Mouse (Mus musculus): ENCODE measurements around the gene Vrk2. TPM values are rescaled to one million over a fixed set of nuclear protein-coding genes. Genes with fewer than 3 reads are reported as not detected.
A peak's percentile ranks its signal among the peaks of the same experiment; 100 is the strongest.

The Vrk2 gene
- total RNA-seq (2015) = 84.0 and 91.6 TPM in 2 replicates
- total RNA-seq (2017) = 76.1 and 77.0 TPM in 2 replicates

GRCm38 (mm10) chr11:26593061-26594059 lies at the start of gene Vrk2, which contains the start of gene Gm6899:
Vrk2 (minus strand) TSS chr11:26593999.
Gm6899 (plus strand) TSS chr11:26593241.
- peak; percentile 96 for ATAC-seq (ENCODE audit: poor library complexity, severe bottlenecking)

- no peak for ATAC-seq (ENCODE audit: poor library complexity, severe bottlenecking)
These were observed 48.3 kb upstream of the Vrk2 start for GRCm38 (mm10) chr11:26642141-26642540.

- peak; percentile 98 for ATAC-seq (ENCODE audit: poor library complexity, severe bottlenecking)
These were observed 46.6 kb upstream of the Vrk2 start for GRCm38 (mm10) chr11:26640314-26640785.

DNA sequence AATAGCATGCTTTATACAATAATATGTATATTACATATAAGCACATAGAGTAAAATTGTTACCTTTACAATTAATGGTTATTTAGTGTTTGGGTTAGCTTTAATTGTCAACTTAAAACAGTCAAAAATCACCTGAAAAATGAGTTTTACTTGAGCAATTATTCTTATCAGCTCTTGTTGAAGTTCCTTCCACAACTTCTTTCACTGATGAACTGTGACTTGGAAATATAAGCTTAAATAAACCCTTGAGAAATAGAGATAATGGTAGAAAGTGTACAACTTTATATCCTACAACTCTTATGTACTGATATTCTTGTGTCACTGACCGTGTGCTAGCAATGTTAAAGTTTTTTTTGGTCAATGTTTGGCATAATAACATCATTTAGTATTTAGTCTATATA lies 42.4 kb upstream of the Vrk2 start:
- ATAC-seq (ENCODE audit: poor library complexity, severe bottlenecking) = no peak

DNA sequence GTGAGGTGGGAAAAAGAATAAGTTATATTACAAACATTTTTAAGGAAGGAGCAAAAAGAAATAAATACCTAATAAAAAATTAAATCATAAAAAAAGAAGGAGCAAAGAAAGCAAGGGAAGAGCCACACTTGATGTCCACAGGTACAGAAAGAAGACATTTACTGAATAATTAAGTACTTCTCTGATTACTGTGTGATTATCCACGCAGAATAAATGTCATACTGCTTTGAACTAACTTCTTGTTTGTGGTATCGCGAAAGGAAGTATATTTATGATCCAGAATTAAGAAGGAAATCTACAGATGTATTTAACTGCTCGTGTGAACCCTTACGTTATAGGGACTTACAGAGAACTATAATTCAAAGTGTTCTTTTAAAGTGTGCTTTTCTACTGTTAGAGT lies 28.9 kb upstream of the Vrk2 start:
- ATAC-seq (ENCODE audit: poor library complexity, severe bottlenecking) = no peak

GRCm38 (mm10) chr11:26618475-26619223 lies 24.9 kb upstream of the Vrk2 start:
- no peak for ATAC-seq (ENCODE audit: poor library complexity, severe bottlenecking)

- no peak for ATAC-seq (ENCODE audit: poor library complexity, severe bottlenecking)
These were observed 15.0 kb upstream of the Vrk2 start for GRCm38 (mm10) chr11:26608795-26609194.

DNA sequence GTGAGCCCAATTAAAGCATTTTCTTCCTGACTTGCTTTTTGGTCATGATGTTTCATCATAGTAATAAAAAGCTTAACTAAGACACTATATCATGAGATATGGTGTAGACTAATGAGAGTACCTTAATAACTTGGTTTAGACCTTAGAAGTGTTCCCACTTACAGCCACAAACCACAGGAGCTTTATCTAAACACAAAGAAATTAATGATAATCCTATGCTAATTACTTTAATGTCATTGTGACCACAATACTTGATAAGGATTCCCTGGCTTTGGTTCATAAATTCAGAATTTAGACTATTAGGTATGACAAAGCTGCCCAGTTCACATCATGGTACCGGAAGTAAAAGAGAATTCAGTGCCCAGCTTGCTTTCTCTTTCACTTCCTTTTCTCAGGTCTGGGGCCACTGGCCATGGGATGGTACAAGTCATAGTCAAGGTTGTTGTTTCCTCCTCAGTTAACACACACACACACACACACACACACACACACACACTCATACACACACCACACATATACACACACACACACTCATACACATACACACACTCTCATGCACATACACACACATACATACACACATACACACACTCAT lies 10.4 kb upstream of the Vrk2 start:
- peak; percentile 78 for ATAC-seq (ENCODE audit: poor library complexity, severe bottlenecking)

DNA sequence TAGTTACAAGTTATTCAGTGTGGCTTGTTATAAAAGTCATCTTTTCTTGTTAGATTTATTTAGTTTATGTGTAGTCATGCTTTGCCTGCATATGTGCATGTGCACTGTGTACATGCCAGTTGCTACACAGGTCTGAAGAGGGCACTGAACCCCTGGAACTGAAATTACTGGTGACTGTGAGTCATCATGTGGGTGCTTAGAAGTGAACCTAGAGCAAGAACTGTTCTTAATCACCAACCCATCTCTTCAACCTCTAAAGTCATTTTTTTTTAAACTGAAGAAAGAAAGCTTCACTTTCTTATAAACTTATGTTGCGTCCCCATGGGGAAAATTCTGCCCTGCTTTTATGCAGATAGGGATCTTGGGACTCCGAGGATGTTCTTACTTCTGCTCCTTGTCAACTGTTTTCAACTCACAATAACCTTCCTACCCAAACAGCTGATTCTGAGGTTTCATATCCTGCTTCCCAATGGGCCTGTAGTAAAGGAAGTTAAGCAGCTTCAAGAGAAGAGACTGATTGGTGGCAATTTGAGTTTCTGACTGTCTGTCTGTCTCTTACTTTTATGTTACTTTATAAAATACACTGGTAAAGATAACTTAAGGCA lies 7.9 kb upstream of the Vrk2 start:
- ATAC-seq (ENCODE audit: poor library complexity, severe bottlenecking) = peak; percentile 71

DNA sequence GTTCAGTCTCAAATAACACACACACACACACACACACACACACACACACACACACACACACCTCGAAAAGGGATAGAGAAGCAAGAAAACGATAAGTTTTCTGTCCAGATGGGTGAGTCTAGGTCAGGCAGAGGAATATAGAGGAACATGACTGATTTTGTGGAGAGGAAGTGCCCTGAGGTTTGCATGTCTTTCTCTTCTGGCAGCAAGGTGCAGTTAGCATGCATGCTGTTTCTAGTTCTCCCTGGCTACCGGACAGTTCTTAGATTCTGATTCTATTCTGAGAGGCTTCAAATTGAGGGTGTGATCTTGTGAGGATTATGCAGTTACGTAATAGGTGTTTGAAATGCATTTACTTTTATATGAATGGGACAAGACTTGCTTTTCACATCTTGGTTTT lies 6.9 kb upstream of the Vrk2 start:
- peak; percentile 58 for ATAC-seq (ENCODE audit: poor library complexity, severe bottlenecking)

GRCm38 (mm10) chr11:26598876-26599275 lies 5.1 kb upstream of the Vrk2 start:
- ATAC-seq (ENCODE audit: poor library complexity, severe bottlenecking) = no peak

DNA sequence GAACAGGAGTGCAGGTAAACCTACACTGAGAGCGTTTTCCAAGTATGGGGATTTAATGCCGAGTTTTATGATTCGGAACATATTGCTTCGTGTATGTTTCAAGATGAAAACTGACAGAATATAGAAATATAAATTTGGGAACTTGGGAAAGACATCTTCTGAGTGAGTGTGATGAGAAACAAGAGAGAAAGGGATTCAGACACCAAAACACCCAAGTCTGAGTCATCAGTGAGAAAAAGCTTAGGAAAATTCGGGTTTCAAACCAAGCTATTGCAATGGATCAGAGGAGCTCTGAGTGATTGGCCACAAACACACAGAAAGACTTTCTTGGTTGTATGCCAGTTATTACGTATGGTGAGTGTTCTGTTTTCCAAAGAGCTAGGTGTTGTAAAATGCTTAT lies 4.0 kb upstream of the Vrk2 start:
- no peak for ATAC-seq (ENCODE audit: poor library complexity, severe bottlenecking)

GRCm38 (mm10) chr11:26597145-26597544 lies 3.3 kb upstream of the Vrk2 start:
- ATAC-seq (ENCODE audit: poor library complexity, severe bottlenecking) = no peak

DNA sequence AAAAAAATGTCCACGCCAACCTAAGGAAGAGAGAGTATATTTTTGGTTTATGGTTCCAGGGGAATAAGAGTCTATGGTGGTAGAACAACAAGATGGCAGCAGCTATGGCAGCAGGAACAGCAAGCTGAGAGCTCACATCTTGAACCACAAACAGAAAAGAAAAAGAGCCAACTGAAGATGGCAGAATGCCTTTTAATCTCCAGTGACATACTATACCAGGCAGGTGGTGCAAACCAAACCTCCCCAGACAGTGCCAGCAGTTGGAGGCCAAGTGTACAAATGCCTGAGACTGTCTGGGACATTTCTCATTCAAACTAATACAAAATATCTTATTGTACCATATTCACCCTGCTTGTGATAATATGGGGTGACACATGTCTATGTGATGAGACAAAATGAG lies 2.4 kb upstream of the Vrk2 start:
- ATAC-seq (ENCODE audit: poor library complexity, severe bottlenecking) = no peak

GRCm38 (mm10) chr11:26594487-26594886 lies 688 bp upstream of the Vrk2 start:
- no peak for ATAC-seq (ENCODE audit: poor library complexity, severe bottlenecking)

GRCm38 (mm10) chr11:26592395-26593053 lies 1.3 kb downstream of the Vrk2 start:
- 0 out of 2 replicates have a peak, but pooled peaks have one; percentile 0 for ATAC-seq (ENCODE audit: poor library complexity, severe bottlenecking)

- ATAC-seq (ENCODE audit: poor library complexity, severe bottlenecking) = peak; percentile 39
These were observed 6.6 kb downstream of the Vrk2 start for GRCm38 (mm10) chr11:26587184-26587524.

DNA sequence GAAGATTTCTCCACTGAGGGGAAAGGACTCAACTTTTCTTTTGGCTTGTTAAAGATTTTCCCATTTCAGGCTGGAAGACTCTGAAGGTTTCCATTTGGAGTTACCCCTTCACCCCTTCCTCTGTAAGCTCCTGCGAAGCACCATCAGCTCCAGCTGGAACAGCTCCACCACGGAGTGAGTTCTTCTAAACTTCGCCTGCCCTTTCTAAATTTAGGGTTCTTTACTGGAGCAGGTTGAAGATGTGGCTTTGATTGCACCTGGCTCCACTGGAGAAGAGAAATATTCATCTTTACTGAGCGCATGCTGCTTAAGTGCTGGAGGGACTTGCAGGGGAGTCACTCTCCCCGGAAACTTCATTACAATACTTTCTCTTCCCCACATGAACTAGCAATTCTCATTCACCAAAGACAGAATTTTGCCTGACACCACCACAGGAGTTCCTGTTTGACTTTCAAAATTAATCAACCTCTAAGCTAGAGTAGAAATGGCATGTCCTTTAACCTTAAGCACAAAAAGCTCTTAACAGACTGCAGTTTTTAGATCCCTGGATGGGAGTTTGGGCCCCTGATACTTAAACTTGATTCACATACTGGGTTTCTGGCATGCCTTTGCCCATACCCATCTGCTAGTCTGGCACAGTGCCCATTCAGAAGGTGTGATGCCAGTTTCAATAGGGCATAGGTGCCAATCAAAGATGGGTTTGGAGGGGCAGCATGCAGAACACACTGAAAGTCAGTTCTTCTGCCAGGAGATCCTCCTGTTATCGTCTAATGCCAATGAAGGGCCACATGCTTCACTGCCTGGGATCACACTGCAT lies 7.2 kb downstream of the Vrk2 start:
- ATAC-seq (ENCODE audit: poor library complexity, severe bottlenecking) = peak; percentile 73

Measured in megakaryocyte, adult 5-6 weeks (primary cell).